Mouse (Mus musculus): ENCODE results near the gene Ptp4a2.

DNA sequence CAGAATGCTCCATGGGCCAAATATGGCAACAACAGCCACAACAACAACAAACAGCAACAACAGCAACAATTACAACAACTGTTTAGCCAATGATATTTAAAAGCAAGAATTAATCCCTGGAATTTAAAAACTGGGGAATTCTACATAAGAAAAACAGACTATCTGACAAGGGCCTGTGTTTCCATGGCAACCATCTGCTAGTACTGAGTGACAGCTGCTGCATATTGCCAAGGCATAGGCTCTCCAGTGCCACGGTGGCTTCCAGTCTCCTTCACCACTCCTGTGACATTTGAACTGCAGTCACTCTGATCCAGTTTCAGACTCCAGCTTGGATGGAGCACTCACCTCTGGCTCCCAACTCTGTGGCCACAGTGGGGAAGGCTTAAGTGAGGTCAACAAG is 19.6 kb upstream of the Ptp4a2 start:
- TF ChIP-seq CEBPB (IDR thresholded peaks at IDR 0.05; ENCODE audit: insufficient read depth, poor library complexity, severe bottlenecking) (no peak), SRF (IDR thresholded peaks at IDR 0.05; ENCODE audit: control insufficient read depth, insufficient read length, low read depth) (no peak), POLR2A (IDR thresholded peaks at IDR 0.05; ENCODE audit: insufficient read length, low read depth) (no peak), MYOD1 (IDR thresholded peaks at IDR 0.05; ENCODE audit: control insufficient read depth in 1 of 3, insufficient read length in 2 of 3, low read depth in 2 of 3) (no peak)
